Mouse (Mus musculus) heart, embryonic 11.5 days (tissue): ENCODE results near the gene Eipr1. TPM values are rescaled to one million over a fixed set of nuclear protein-coding genes. Genes with fewer than 3 reads are reported as not detected.

Experiments
- ATAC-seq: fragments of 200-750 bp; cut with Nextera tagmentation; replicated peaks from 2 replicates; pipeline ENCODE4 v1.8.0; 2017; ENCODE audit warnings: moderate library complexity; ENCODE audit not compliant: insufficient number of reproducible peaks, low FRiP score, low TSS enrichment
- H3K27ac ChIP-seq: fragments of 300-500 bp; sonication (generic); 2 replicates; pipeline ENCODE4 v1.5.1; 2014; ENCODE audit warnings: mild to moderate bottlenecking, low read depth, low read length
- H3K27me3 ChIP-seq: fragments of 300-500 bp; sonication (generic); 2 replicates; pipeline ENCODE4 v1.6.1; 2014; ENCODE audit warnings: mild to moderate bottlenecking, low read length, mixed read lengths; ENCODE audit not compliant: control insufficient read depth, insufficient read depth
- H3K36me3 ChIP-seq: fragments of 300-500 bp; sonication (generic); 2 replicates; pipeline ENCODE4 v1.6.1; 2014; ENCODE audit warnings: mild to moderate bottlenecking, low read length, moderate library complexity, mixed read lengths; ENCODE audit not compliant: control insufficient read depth, insufficient read depth
- H3K4me1 ChIP-seq: fragments of 300-500 bp; sonication (generic); 2 replicates; pipeline ENCODE4 v1.6.1; 2014; ENCODE audit warnings: low read length; ENCODE audit not compliant: control insufficient read depth, insufficient read depth
- H3K4me2 ChIP-seq: fragments of 300-500 bp; sonication (generic); 2 replicates; pipeline ENCODE4 v1.6.1; 2014; ENCODE audit warnings: mild to moderate bottlenecking, moderate library complexity
- H3K4me3 ChIP-seq: fragments of 300-500 bp; sonication (generic); 2 replicates; pipeline ENCODE4 v1.5.1; 2014; ENCODE audit warnings: low read depth, low read length
- H3K9ac ChIP-seq: fragments of 300-500 bp; sonication (generic); 2 replicates; pipeline ENCODE4 v1.6.1; 2014; ENCODE audit warnings: mild to moderate bottlenecking, low read depth, low read length, moderate library complexity
- H3K9me3 ChIP-seq: fragments of 300-500 bp; sonication (generic); replicated peaks from 2 replicates; pipeline ENCODE4 v1.6.1; 2016; ENCODE audit warnings: low read length; ENCODE audit not compliant: control insufficient read depth
- WGBS: fragments of 180-500 bp; shearing (Covaris S2); extraction: QIAGEN DNeasy Blood & Tissue Kit; methylation state at CpG from one replicate; pipeline ENCODE4 v1.1.7; 2014; ENCODE audit not compliant: insufficient replicate concordance; 5-methylcytosine and 5-hydroxymethylcytosine counted together
- polyA plus RNA-seq: library from polyadenylated mRNA; unstranded; fragments of >200 nt; fragmentation: Nextera tagmentation; extraction: Ambion mirVana; gene quantifications from 2 replicates; pipeline ENCODE4 v1.2.1, GENCODE M21; 2014

Eipr1 gene
- polyA plus RNA-seq, 1 experiment from 2014 or later: 26.0 TPM

GRCm38 (mm10) chr12:28866121-28866520, 114.5 kb downstream of the Eipr1 start:
- Histone ChIP-seq H3K27ac (no peak overlapping the region), H3K4me3 (no peak overlapping the region), H3K9ac (no peak overlapping the region), H3K36me3 (no peaks in the 10 kb centered on the region), H3K4me1 (no peaks in the 10 kb centered on the region), H3K9me3 (no peaks in the 10 kb centered on the region), H3K4me2 (no peak overlapping the region), H3K27me3 (no peaks in the 10 kb centered on the region)
- 48% methylated on average over 1 of the region's 1 CpGs for WGBS
- no peak for ATAC-seq

- Histone ChIP-seq H3K4me2 (no peak overlapping the region), H3K4me3 (no peak overlapping the region), H3K9me3 (no peaks in the 10 kb centered on the region), H3K9ac (no peak overlapping the region), H3K27ac (no peak overlapping the region), H3K36me3 (no peaks in the 10 kb centered on the region), H3K27me3 (no peaks in the 10 kb centered on the region), H3K4me1 (no peaks in the 10 kb centered on the region)
- no peak for ATAC-seq
- 80% methylated on average over 4 of the region's 4 CpGs for WGBS
These were observed 117.2 kb downstream of the Eipr1 start for GRCm38 (mm10) chr12:28868794-28869193.

GRCm38 (mm10) chr12:28872271-28872670, 120.7 kb downstream of the Eipr1 start:
- no peaks in the 10 kb centered on the region for H3K27me3 ChIP-seq
- H3K4me1 ChIP-seq: no peaks in the 10 kb centered on the region
- no peak for ATAC-seq
- H3K9me3 ChIP-seq: no peaks in the 10 kb centered on the region
- H3K9ac ChIP-seq: no peak overlapping the region
- no peak overlapping the region for H3K27ac ChIP-seq
- no peaks in the 10 kb centered on the region for H3K36me3 ChIP-seq
- H3K4me3 ChIP-seq: no peak overlapping the region
- WGBS: 57% methylated on average over 12 of the region's 12 CpGs
- H3K4me2 ChIP-seq: no peak overlapping the region

DNA sequence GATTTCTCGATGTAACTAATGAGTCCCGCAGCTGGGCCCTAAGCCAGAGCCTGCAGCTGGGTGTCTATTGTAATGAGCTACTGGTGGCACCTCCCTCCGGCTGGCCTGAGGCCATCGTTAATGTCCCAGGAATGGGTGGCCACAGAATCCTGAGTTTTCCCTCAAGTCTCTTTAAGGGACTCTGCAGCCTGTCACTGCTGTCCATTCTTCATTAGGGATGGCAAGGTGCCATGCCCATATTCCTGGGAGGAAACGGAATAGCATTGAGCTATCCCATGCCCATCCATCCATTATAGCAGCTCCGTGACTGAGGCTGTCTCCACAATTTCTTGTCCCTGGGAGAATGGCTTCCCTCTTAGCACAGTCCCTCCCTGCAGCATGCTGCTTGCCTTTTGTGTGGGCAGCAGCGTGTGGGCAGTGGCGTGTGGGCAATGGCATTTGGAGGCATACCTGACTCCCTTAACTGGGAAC, 123.2 kb downstream of the Eipr1 start:
- no peak for ATAC-seq
- 78% methylated on average over 8 of the region's 8 CpGs for WGBS
- H3K9ac ChIP-seq: no peak overlapping the region
- no peak overlapping the region for H3K4me3 ChIP-seq
- no peak overlapping the region for H3K27ac ChIP-seq
- no peaks in the 10 kb centered on the region for H3K9me3 ChIP-seq
- H3K4me2 ChIP-seq: no peak overlapping the region
- H3K4me1 ChIP-seq: no peaks in the 10 kb centered on the region
- H3K36me3 ChIP-seq: no peaks in the 10 kb centered on the region
- H3K27me3 ChIP-seq: no peaks in the 10 kb centered on the region

GRCm38 (mm10) chr12:28875471-28875870, 123.9 kb downstream of the Eipr1 start:
- ATAC-seq: no peak
- no peaks in the 10 kb centered on the region for H3K36me3 ChIP-seq
- no peak overlapping the region for H3K9ac ChIP-seq
- no peaks in the 10 kb centered on the region for H3K4me1 ChIP-seq
- WGBS: 84% methylated on average over 8 of the region's 8 CpGs
- no peak overlapping the region for H3K27ac ChIP-seq
- H3K4me2 ChIP-seq: no peak overlapping the region
- no peaks in the 10 kb centered on the region for H3K27me3 ChIP-seq
- H3K9me3 ChIP-seq: no peaks in the 10 kb centered on the region
- H3K4me3 ChIP-seq: no peak overlapping the region

DNA sequence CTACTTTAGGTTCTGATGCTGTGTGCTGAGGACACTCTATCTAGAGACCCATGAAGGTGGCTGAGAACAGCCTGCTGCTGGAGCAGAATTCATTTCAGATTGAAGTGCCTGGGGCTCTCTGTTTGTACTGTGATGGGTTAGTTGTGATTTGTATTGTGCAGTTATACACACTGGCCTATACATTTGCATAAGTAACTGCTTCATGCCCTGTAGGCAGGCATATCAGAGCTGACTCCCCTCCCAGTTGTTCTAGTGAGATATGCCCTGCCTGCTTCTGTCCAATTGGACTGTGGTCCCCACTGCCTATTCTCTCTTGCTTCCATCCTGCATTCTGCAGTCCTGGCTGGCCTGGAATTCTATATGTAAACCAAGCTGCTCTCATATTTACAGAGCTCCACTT, 128.9 kb downstream of the Eipr1 start:
- peaks cover under 1% of the 10 kb centered on the region for H3K27me3 ChIP-seq
- H3K4me3 ChIP-seq: no peak overlapping the region
- H3K9me3 ChIP-seq: no peaks in the 10 kb centered on the region
- no peaks in the 10 kb centered on the region for H3K4me1 ChIP-seq
- no peak for ATAC-seq
- H3K4me2 ChIP-seq: no peak overlapping the region
- H3K27ac ChIP-seq: no peak overlapping the region
- H3K36me3 ChIP-seq: no peaks in the 10 kb centered on the region
- H3K9ac ChIP-seq: no peak overlapping the region

DNA sequence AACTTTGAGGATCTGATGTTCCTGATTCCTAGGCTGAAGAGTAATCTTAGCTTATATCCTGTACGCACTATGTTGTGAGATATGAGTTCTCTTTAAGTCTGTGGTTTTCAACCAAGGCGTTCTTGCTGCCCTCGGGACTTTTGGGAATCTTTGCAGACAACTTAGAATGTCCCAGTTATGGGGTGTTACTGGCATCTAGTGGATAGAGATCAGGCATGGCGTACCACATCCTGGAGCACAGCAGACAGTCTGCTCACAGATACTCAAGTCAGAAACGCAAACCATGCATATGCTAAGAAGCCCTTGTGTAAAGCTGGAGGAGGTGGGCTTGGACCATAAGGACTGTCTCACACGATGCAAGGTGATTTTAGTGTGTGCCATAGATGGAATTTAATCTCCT, 136.1 kb downstream of the Eipr1 start:
- no peak for ATAC-seq
- WGBS: 81% methylated on average over 6 of the region's 6 CpGs
- H3K27me3 ChIP-seq: peaks cover 23% of the 10 kb centered on the region
- H3K27ac ChIP-seq: no peak overlapping the region
- no peaks in the 10 kb centered on the region for H3K4me1 ChIP-seq
- no peaks in the 10 kb centered on the region for H3K36me3 ChIP-seq
- H3K4me3 ChIP-seq: no peak overlapping the region
- H3K4me2 ChIP-seq: no peak overlapping the region
- H3K9me3 ChIP-seq: no peaks in the 10 kb centered on the region
- no peak overlapping the region for H3K9ac ChIP-seq

DNA sequence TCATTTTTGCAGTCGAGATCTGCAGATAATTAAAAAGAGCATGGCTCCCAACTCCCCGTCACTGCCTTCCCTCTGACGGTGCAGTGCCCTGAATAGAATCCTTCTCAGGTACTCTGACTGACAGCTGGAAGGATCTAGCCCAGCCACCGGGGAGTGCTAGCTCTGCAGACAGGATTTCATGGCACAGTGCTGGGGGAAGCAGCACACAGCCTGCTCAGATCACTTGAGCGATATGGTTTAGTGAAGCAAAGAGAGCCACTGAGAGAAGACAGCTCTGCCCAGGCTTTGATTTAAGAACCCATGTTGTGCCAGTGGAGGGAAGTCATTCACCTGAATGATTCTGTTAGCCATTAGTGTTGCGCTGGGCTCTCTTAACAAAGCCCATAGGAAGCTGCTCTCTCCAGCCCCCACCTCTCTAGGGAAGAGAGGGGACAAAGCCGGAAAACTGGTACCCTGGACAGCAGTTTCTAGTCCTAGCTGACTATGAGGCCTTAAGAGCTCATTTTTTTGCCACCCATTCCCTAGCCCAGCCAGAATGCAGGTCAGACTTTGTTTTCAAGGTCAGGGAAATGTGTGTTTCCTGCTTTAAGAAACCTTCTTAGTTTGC, 137.6 kb downstream of the Eipr1 start:
- no peak overlapping the region for H3K27ac ChIP-seq
- ATAC-seq: no peak
- no peak overlapping the region for H3K9ac ChIP-seq
- no peaks in the 10 kb centered on the region for H3K36me3 ChIP-seq
- no peaks in the 10 kb centered on the region for H3K9me3 ChIP-seq
- H3K4me3 ChIP-seq: no peak overlapping the region
- no peak overlapping the region for H3K4me2 ChIP-seq
- H3K27me3 ChIP-seq: peaks cover 23% of the 10 kb centered on the region
- H3K4me1 ChIP-seq: no peaks in the 10 kb centered on the region
- WGBS: 43% methylated on average over 7 of the region's 7 CpGs

- Histone ChIP-seq H3K27ac (no peak overlapping the region), H3K4me2 (no peak overlapping the region), H3K4me1 (no peaks in the 10 kb centered on the region), H3K36me3 (no peaks in the 10 kb centered on the region), H3K9ac (no peak overlapping the region), H3K4me3 (no peak overlapping the region), H3K27me3 (peaks cover 11% of the 10 kb centered on the region), H3K9me3 (no peaks in the 10 kb centered on the region)
- 40% methylated on average over 5 of the region's 5 CpGs for WGBS
- ATAC-seq: no peak
These were observed 139.9 kb downstream of the Eipr1 start for GRCm38 (mm10) chr12:28891523-28891922.
